Mouse (Mus musculus) stomach, embryonic 15.5 days (tissue): Measurements from ENCODE around the gene Glud1. TPM values are rescaled to one million over a fixed set of nuclear protein-coding genes. Genes with fewer than 3 reads are reported as not detected.

Source experiments
- ATAC-seq: fragments of 200-750 bp; cut with Nextera tagmentation; 2 replicates; pipeline ENCODE4 v1.8.0; 2017; ENCODE audit warnings: low read depth, moderate number of reproducible peaks, moderate TSS enrichment; ENCODE audit not compliant: insufficient read depth, low FRiP score
- H3K27ac ChIP-seq: fragments of 300-500 bp; sonication (generic); 2 replicates; pipeline ENCODE4 v1.5.1; 2015; ENCODE audit warnings: mild to moderate bottlenecking, inconsistent platforms
- H3K27me3 ChIP-seq: fragments of 300-500 bp; sonication (generic); replicated peaks from 2 replicates; pipeline ENCODE4 v1.6.1; 2015; ENCODE audit warnings: inconsistent platforms
- H3K36me3 ChIP-seq: fragments of 300-500 bp; sonication (generic); 2 replicates; pipeline ENCODE4 v1.6.1; 2015; ENCODE audit warnings: inconsistent platforms
- H3K4me1 ChIP-seq: fragments of 300-500 bp; sonication (generic); 2 replicates; pipeline ENCODE4 v1.6.1; 2015; ENCODE audit warnings: inconsistent platforms
- H3K4me2 ChIP-seq: fragments of 300-500 bp; sonication (generic); 2 replicates; pipeline ENCODE4 v1.6.1; 2015; ENCODE audit warnings: mild to moderate bottlenecking, inconsistent platforms
- H3K4me3 ChIP-seq: fragments of 300-500 bp; sonication (generic); replicated peaks from 2 replicates; pipeline ENCODE4 v1.5.1; 2015; ENCODE audit warnings: inconsistent platforms
- H3K9ac ChIP-seq: fragments of 300-500 bp; sonication (generic); 2 replicates; pipeline ENCODE4 v1.6.1; 2015; ENCODE audit warnings: inconsistent platforms
- H3K9me3 ChIP-seq: fragments of 300-500 bp; sonication (generic); 2 replicates; pipeline ENCODE4 v1.6.1; 2016; ENCODE audit warnings: inconsistent platforms
- WGBS: fragments of 180-500 bp; shearing (Covaris S2); methylation state at CpG from one replicate; pipeline ENCODE4 v1.1.7; 2015; 5-methylcytosine and 5-hydroxymethylcytosine counted together
- polyA plus RNA-seq: library from polyadenylated mRNA; unstranded; fragments of >200 nt; fragmentation: Nextera tagmentation; extraction: Ambion mirVana; gene quantifications from 2 replicates; pipeline ENCODE4 v1.2.1, GENCODE M21; 2015

Gene Glud1
- polyA plus RNA-seq, result 83.1 and 86.0 TPM in 2 replicates

GRCm38 (mm10) chr14:34310234-34310965 is at the start of gene Glud1, which contains the start of gene Shld2:
Gene Glud1 (plus strand): TSS chr14:34310727.
Gene Shld2 (minus strand): TSS chr14:34310493.
- H3K27me3 ChIP-seq, result no peaks in the 10 kb centered on the region
- no peaks in the 10 kb centered on the region for H3K36me3 ChIP-seq
- peak within 1 kb of the TSS; percentile 69 for H3K4me2 ChIP-seq
- peak within 1 kb of the TSS; percentile 99 for H3K9ac ChIP-seq
- WGBS, result under 1% methylated on average over 85 of the region's 100 CpGs
- peaks cover 13% of the 10 kb centered on the region; the same call in 1 of the 2 replicates for H3K4me1 ChIP-seq
- H3K4me3 ChIP-seq, result peak within 1 kb of the TSS; percentile 77
- H3K9me3 ChIP-seq, result no peaks in the 10 kb centered on the region
- H3K27ac ChIP-seq, result peak within 1 kb of the TSS; percentile 96
- peak; percentile 96 for ATAC-seq

GRCm38 (mm10) chr14:34268046-34268445 is 42.5 kb upstream of the Glud1 start:
- WGBS, result 56% methylated on average over 9 of the region's 9 CpGs
- H3K9me3 ChIP-seq, result no peaks in the 10 kb centered on the region
- H3K4me1 ChIP-seq, result no peaks in the 10 kb centered on the region
- no peak overlapping the region for H3K9ac ChIP-seq
- no peak overlapping the region for H3K4me2 ChIP-seq
- no peak for ATAC-seq
- no peak overlapping the region for H3K4me3 ChIP-seq
- H3K36me3 ChIP-seq, result no peaks in the 10 kb centered on the region
- no peaks in the 10 kb centered on the region for H3K27me3 ChIP-seq
- H3K27ac ChIP-seq, result no peak overlapping the region

GRCm38 (mm10) chr14:34273280-34273679 is 37.2 kb upstream of the Glud1 start:
- Histone ChIP-seq H3K36me3 (no peaks in the 10 kb centered on the region), H3K9me3 (no peaks in the 10 kb centered on the region), H3K4me1 (no peaks in the 10 kb centered on the region), H3K4me2 (no peak overlapping the region), H3K4me3 (no peak overlapping the region), H3K27me3 (no peaks in the 10 kb centered on the region), H3K9ac (no peak overlapping the region), H3K27ac (no peak overlapping the region)
- no peak for ATAC-seq
- 50% methylated on average over 2 of the region's 2 CpGs for WGBS

DNA sequence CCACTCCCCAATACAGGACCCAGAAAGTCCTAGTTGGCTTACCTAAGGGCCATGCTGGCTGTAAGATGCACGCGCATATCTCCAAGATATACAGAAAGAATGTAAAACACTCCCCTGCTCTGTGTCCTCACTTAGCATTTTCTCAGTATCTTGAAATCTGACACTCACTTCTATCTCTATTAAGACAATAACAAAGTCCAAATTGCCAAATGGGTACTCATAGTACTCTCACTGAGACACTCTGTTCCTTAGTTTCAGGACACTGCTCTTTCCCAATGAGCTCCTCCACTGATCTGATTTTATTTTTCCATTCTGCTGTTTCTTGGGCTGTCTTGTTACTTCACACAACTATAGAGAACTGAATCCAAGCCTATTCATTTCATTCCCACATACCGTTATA is 36.4 kb upstream of the Glud1 start:
- whole genome bisulfite sequencing, result 89% methylated on average over 3 of the region's 3 CpGs
- H3K4me2 ChIP-seq, result no peak overlapping the region
- no peaks in the 10 kb centered on the region for H3K9me3 ChIP-seq
- H3K4me3 ChIP-seq, result no peak overlapping the region
- no peak overlapping the region for H3K9ac ChIP-seq
- no peaks in the 10 kb centered on the region for H3K27me3 ChIP-seq
- H3K36me3 ChIP-seq, result no peaks in the 10 kb centered on the region
- H3K4me1 ChIP-seq, result no peaks in the 10 kb centered on the region
- no peak overlapping the region for H3K27ac ChIP-seq
- ATAC-seq, result no peak

DNA sequence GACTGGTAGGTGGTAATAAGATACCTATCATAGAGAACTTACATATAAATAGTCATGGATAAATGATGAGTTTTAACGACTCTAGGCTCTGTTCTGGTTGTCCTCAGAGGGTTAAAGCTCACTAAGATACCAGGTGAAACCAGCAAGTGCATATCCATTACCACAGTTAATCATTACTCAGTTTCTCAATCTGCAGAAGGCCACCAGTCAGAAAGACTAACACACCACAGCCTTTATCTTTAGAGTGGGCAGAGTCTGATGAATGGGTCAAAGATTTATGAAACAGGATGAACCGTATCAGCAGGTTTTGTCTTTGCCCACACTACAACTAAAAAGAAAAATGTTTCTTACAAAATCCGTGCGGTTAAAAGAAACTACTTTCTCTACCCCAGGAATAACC is 35.3 kb upstream of the Glud1 start:
- H3K9me3 ChIP-seq, result no peaks in the 10 kb centered on the region
- WGBS, result 55% methylated on average over 4 of the region's 4 CpGs
- no peaks in the 10 kb centered on the region for H3K36me3 ChIP-seq
- no peaks in the 10 kb centered on the region for H3K27me3 ChIP-seq
- H3K27ac ChIP-seq, result no peak overlapping the region
- H3K4me1 ChIP-seq, result no peaks in the 10 kb centered on the region
- peak; percentile 68; the same call in 1 of the 2 replicates for ATAC-seq
- H3K4me2 ChIP-seq, result no peak overlapping the region
- no peak overlapping the region for H3K4me3 ChIP-seq
- H3K9ac ChIP-seq, result no peak overlapping the region

DNA sequence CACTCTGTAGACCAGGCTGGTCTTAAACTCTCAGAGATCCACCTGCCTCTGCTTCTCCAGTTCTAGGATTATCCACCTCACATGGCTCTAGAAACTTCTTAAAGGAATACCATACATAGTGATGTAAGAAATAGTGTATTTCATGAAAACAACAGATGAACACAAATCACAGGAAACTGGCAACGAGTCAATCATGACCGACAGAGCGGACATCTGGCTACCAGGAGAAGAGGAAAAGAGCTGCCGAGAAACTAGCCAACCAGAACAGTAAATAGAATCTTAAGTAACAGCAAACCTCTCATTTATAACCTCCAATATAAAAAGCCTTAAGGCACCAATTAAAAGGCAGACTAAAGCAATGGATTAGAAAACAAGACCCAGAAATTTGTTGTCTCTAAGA is 30.8 kb upstream of the Glud1 start:
- no peaks in the 10 kb centered on the region for H3K27me3 ChIP-seq
- WGBS, result 83% methylated on average over 4 of the region's 4 CpGs
- no peak overlapping the region for H3K9ac ChIP-seq
- H3K36me3 ChIP-seq, result no peaks in the 10 kb centered on the region
- no peaks in the 10 kb centered on the region for H3K9me3 ChIP-seq
- no peak overlapping the region for H3K4me3 ChIP-seq
- no peak overlapping the region for H3K27ac ChIP-seq
- no peak for ATAC-seq
- H3K4me1 ChIP-seq, result no peaks in the 10 kb centered on the region
- H3K4me2 ChIP-seq, result no peak overlapping the region

- 76% methylated on average over 2 of the region's 2 CpGs for WGBS
- Histone ChIP-seq H3K4me1 (no peaks in the 10 kb centered on the region), H3K36me3 (no peaks in the 10 kb centered on the region), H3K9ac (no peak overlapping the region), H3K4me3 (no peak overlapping the region), H3K9me3 (no peaks in the 10 kb centered on the region), H3K4me2 (no peak overlapping the region), H3K27ac (no peak overlapping the region), H3K27me3 (no peaks in the 10 kb centered on the region)
- ATAC-seq, result no peak
These were observed 29.7 kb upstream of the Glud1 start for GRCm38 (mm10) chr14:34280798-34281197.

DNA sequence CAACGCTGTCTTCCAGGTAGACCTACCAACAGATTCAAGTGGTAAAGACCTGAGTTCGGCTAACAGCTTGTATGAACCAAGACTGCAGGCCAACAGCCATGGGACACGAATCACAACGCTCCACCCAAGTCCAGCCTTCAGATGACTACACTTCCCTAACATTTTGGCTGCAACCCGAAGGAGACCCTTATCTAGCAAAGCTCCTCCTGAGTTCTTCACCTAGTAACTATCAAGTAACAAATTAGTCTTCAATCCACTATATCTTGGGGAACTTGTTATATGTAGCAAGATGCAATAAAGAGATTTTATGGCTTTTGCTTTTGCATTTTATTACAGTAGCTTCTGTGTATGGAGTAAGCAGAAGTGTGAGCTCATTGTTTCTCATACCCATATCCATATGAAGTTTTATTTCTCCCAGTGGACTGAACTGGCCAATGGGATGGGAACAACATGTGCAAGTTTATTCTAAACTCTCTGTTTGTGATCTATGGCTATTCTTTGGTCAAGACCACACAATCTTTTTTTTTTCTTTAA is 28.7 kb upstream of the Glud1 start:
- Histone ChIP-seq H3K4me3 (no peak overlapping the region), H3K9ac (no peak overlapping the region), H3K9me3 (no peaks in the 10 kb centered on the region), H3K4me2 (no peak overlapping the region), H3K36me3 (no peaks in the 10 kb centered on the region), H3K27ac (no peak overlapping the region), H3K4me1 (no peaks in the 10 kb centered on the region), H3K27me3 (no peaks in the 10 kb centered on the region)
- 86% methylated on average over 5 of the region's 5 CpGs for WGBS
- ATAC-seq, result no peak

GRCm38 (mm10) chr14:34288396-34288795 is 22.1 kb upstream of the Glud1 start:
- Histone ChIP-seq H3K4me2 (no peak overlapping the region), H3K4me3 (no peak overlapping the region), H3K27ac (no peak overlapping the region), H3K4me1 (no peaks in the 10 kb centered on the region), H3K36me3 (no peaks in the 10 kb centered on the region), H3K9ac (no peak overlapping the region), H3K9me3 (no peaks in the 10 kb centered on the region), H3K27me3 (no peaks in the 10 kb centered on the region)
- WGBS, result 62% methylated on average over 2 of the region's 2 CpGs
- ATAC-seq, result no peak

DNA sequence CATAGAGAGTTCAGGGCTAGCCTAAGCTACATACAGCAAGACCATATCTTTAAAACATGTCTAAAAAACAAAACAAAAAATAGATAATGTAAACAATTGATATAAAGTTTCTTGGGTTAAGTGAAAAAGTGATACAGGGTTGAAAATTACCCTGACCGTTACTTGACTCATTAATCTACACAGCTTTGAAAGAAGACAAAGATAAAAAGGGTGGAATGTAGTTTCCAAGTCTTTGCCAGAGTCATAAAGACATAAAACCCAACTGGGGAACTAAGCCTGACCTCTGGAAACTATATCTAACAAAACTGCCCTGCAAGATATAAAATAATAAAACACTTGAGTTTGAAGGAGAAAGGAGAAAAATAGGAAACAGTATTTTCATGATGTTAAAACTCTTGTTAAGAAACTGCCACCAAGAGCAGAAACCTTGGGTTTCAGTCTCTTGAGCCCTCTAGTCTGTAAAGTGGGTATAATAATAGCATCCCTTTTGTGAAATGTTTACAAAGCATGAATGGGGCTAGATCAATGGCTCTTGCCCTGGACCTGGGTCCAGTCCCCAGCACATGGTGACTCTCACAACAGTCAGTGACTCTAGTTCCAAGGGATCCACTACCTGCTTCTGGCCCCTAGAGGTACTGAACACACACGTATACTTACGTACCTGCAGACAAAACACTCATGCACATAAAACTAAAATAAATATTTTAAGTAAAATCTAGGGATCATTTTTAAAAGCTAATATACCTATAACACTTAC is 21.1 kb upstream of the Glud1 start:
- Histone ChIP-seq H3K9ac (no peak overlapping the region), H3K27me3 (no peaks in the 10 kb centered on the region), H3K4me3 (no peak overlapping the region), H3K27ac (no peak overlapping the region), H3K4me1 (no peaks in the 10 kb centered on the region), H3K4me2 (no peak overlapping the region), H3K36me3 (no peaks in the 10 kb centered on the region), H3K9me3 (no peaks in the 10 kb centered on the region)
- ATAC-seq, result no peak
- 83% methylated on average over 3 of the region's 3 CpGs for WGBS

DNA sequence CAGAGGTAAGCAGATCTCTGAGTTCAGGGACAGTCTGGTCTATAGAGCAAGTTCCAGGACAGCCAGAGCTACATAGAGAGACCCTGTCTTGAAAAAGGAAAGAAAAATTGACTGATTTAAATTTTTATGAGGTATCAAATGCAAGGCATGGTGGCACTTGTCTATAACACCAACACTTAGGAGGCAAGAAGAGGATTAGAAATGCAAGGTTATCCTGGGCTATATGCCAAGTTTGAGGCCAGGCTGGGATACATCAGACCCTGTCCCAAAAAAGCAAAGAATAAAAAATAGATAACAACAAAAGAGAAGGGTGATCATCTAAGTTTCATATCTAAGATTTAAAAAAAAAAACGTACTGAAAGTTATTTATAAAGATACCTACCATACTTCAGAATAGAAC is 20.3 kb upstream of the Glud1 start:
- ATAC-seq, result no peak
- Histone ChIP-seq H3K4me3 (no peak overlapping the region), H3K36me3 (no peaks in the 10 kb centered on the region), H3K27ac (no peak overlapping the region), H3K4me1 (no peaks in the 10 kb centered on the region), H3K9me3 (no peaks in the 10 kb centered on the region), H3K4me2 (no peak overlapping the region), H3K27me3 (no peaks in the 10 kb centered on the region), H3K9ac (no peak overlapping the region)
- WGBS, result 43% methylated on average over 1 of the region's 1 CpGs

DNA sequence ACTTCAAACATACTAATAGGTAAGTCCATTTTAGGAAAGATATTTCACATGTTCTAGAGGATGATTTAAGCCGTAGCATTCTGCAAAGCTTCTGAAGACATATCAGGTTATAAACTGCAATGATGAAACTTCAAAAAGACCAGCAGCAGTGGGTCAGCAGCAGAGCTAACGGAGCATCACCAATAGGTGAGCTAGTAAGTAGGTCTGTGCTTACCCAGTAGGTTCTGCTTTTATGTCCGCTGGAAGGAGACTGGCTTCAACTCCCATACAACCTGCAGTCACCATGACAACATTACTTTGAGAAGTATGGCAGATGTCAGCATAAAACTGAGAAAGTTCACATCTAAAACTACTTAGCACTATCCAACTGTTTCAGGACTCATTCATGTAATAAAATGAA is 16.9 kb upstream of the Glud1 start:
- H3K4me1 ChIP-seq, result no peaks in the 10 kb centered on the region
- H3K4me3 ChIP-seq, result no peak overlapping the region
- WGBS, result 85% methylated on average over 3 of the region's 3 CpGs
- no peak for ATAC-seq
- H3K9me3 ChIP-seq, result no peaks in the 10 kb centered on the region
- H3K36me3 ChIP-seq, result no peaks in the 10 kb centered on the region
- H3K27me3 ChIP-seq, result no peaks in the 10 kb centered on the region
- no peak overlapping the region for H3K9ac ChIP-seq
- H3K4me2 ChIP-seq, result no peak overlapping the region
- no peak overlapping the region for H3K27ac ChIP-seq
